ENCODE assay signal across 8 mouse cellular contexts in genomic region chr7:81933601-81934266, GRCm38 (mm10). TPM values are rescaled to one million over a fixed set of nuclear protein-coding genes. Genes with fewer than 3 reads are reported as not detected.
DNase-seq lines count a peak whose midpoint lies in the region; ATAC-seq lines count a peak whose summit lies in the region.

No protein-coding gene starts in this region.

- peak overlapping the region; percentile 97 for H3K27ac ChIP-seq in hindbrain, embryonic 11.5 days (ENCODE audit: low read depth, low read length)
- H3K27ac ChIP-seq in lung, embryonic 16.5 days (ENCODE audit: low read length), result peak overlapping the region; percentile 50

- peak overlapping the region; percentile 99 for H3K9ac ChIP-seq in hindbrain, embryonic 11.5 days (ENCODE audit: low read depth, low read length)
- peak overlapping the region; percentile 80 for H3K9ac ChIP-seq in lung, embryonic 16.5 days (ENCODE audit: low read length)

- H3K27me3 ChIP-seq in hindbrain, embryonic 11.5 days (ENCODE audit: control insufficient read depth, insufficient read depth, low read length), result no peaks in the 10 kb centered on the region
- H3K27me3 ChIP-seq in lung, embryonic 16.5 days (ENCODE audit: control insufficient read depth, insufficient read depth, low read depth, low read length), result peaks cover 32% of the 10 kb centered on the region

- peak overlapping the region; percentile 72 for H3K4me2 ChIP-seq in hindbrain, embryonic 11.5 days (replicated peaks; ENCODE audit: low read depth, low read length)
- peak overlapping the region; percentile 87 for H3K4me2 ChIP-seq in lung, embryonic 16.5 days (ENCODE audit: low read depth, low read length)

- no peaks in the 10 kb centered on the region for H3K36me3 ChIP-seq in hindbrain, embryonic 11.5 days (ENCODE audit: control insufficient read depth, insufficient read depth, low read length)
- H3K36me3 ChIP-seq in lung, embryonic 16.5 days (ENCODE audit: control insufficient read depth, insufficient read depth, low read length), result no peaks in the 10 kb centered on the region

- no peaks in the 10 kb centered on the region for H3K9me3 ChIP-seq in hindbrain, embryonic 11.5 days (ENCODE audit: control insufficient read depth, low read length)
- no peaks in the 10 kb centered on the region for H3K9me3 ChIP-seq in lung, embryonic 16.5 days (ENCODE audit: control insufficient read depth, low read length)

- peak; percentile 55 for DNase-seq in R1 (ENCODE audit: low read depth, low spot score)
- DNase-seq in cerebellum, adult 9-10 months, result peak; percentile 63
- peak; percentile 18 to 48 for DNase-seq in frontal cortex, postnatal 14 days (ENCODE audit: low spot score in 2 of 2)
- peak; percentile 82 for DNase-seq in hindbrain, embryonic 11.5 days (ENCODE audit: low spot score)
- DNase-seq in layer of hippocampus, postnatal 14 days (ENCODE audit: low spot score in 2 of 2), result peak; percentile 65 to 71
- DNase-seq in retina, adult 2 months (ENCODE audit: low read depth, low spot score), result peak; percentile 44
- DNase-seq in urinary bladder, postnatal 25 days (ENCODE audit: low spot score), result peak; percentile 31

- ATAC-seq in hindbrain, embryonic 11.5 days (ENCODE audit: low FRiP score), result peak; percentile 80
- peak; percentile 83 for ATAC-seq in lung, embryonic 16.5 days (ENCODE audit: low read depth)

- H3K4me1 ChIP-seq in hindbrain, embryonic 11.5 days (replicated peaks; ENCODE audit: control insufficient read depth, insufficient read depth, low read length), result 0 out of 2 replicates have a peak, but pooled peaks cover 2% of the 10 kb centered on the region
- no peaks in the 10 kb centered on the region; the same call in 1 of the 2 replicates for H3K4me1 ChIP-seq in lung, embryonic 16.5 days (replicated peaks; ENCODE audit: control insufficient read depth, insufficient read depth, low read length)

- peak overlapping the region; percentile 96 for H3K4me3 ChIP-seq in hindbrain, embryonic 11.5 days (ENCODE audit: low read depth, low read length)
- H3K4me3 ChIP-seq in lung, embryonic 16.5 days (ENCODE audit: low read length), result peak overlapping the region; percentile 77

- 1% methylated on average over 88 of the region's 103 CpGs for WGBS in hindbrain, embryonic 11.5 days
- WGBS in lung, embryonic 16.5 days, result under 1% methylated on average over 91 of the region's 103 CpGs

RNA-seq across cellular contexts. Expression of gene Hdgfl3, which starts 0.5 kb away (rescaled TPM):
- polyA plus RNA-seq in hindbrain, embryonic 11.5 days (2014; fragmentation: Nextera tagmentation; extraction: Ambion mirVana), result 41.6 and 46.6 TPM in 2 replicates
- total RNA-seq in layer of hippocampus, postnatal 14 days (2021), result 10 to 100 TPM; 54.9 to 58.9 TPM
- 6.6 and 7.4 TPM in 2 replicates for polyA plus RNA-seq in lung, embryonic 16.5 days (2015; fragmentation: Nextera tagmentation; extraction: Ambion mirVana)

RNA-seq across cellular contexts. Expression of gene Bnc1, which starts 58.4 kb away (rescaled TPM):
- 0.59 and 0.81 TPM in 2 replicates for polyA plus RNA-seq in hindbrain, embryonic 11.5 days (2014; fragmentation: Nextera tagmentation; extraction: Ambion mirVana)
- not detected for total RNA-seq in layer of hippocampus, postnatal 14 days (2021)
- polyA plus RNA-seq in lung, embryonic 16.5 days (2015; fragmentation: Nextera tagmentation; extraction: Ambion mirVana), result 1.1 and 1.7 TPM in 2 replicates

Comparison
In these comparisons a context has a peak if more than half of its experiments do, and no peak if none do; other contexts are left out.
1. Peak in every context shown above with its lines: DNase-seq, ATAC-seq, H3K4me3 ChIP-seq and H3K27ac ChIP-seq.
2. DNase-seq: peak in every context shown above with its lines; median percentile 82 in hindbrain, embryonic 11.5 days; 68 in layer of hippocampus, postnatal 14 days; 63 in cerebellum, adult 9-10 months; 55 in R1; 44 in retina, adult 2 months; 33 in frontal cortex, postnatal 14 days; 31 in urinary bladder, postnatal 25 days.